Mouse (Mus musculus): ENCODE measurements around the gene Cct7.

The Cct7 gene

DNA sequence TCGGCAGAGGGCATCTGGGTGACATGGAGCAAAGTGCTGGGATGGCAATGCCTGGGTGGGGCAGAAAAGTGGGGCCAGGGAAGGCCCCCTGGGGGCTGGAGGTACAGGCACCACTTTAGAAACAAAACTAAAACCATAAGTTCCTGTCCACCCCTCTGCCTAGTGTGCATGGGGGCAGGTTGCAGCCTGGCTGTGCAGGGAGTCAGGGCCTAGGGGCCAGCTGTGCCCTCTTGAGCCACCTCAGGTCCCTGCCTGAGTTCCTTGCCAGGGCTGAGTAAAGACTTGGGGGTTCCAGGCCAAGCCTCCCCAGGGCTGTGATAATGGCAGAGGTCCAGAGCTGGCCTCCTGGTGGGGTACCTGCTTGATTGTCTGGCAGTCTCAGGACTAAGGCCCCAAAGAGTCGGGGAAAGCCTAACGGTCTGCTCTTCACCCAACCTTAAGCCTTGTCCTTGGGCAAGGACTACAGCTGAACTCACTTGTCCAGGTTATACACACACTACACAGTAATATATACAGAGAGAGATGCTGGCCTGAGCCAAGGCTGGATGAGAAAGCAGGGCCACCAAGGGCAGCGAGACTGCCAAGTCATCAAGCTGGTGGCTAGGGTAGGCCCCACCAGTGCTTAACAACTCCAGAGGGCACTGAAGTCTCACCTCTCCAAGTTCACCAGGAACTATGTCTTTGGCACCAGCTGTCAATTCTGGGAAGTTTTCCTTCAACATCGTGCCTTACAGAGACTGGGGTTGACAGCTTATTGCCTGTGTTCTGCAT is 18.5 kb downstream of the Cct7 start:
- peaks cover 29% of the 10 kb centered on the region for H3K4me1 ChIP-seq (replicated peaks; ENCODE audit: low read depth, low read length)
- 0 out of 2 replicates have a peak, but pooled peaks cover 3% of the 10 kb centered on the region for H3K27me3 ChIP-seq (ENCODE audit: insufficient read depth, low read length)
- no peak overlapping the region for H3K4me3 ChIP-seq (replicated peaks; ENCODE audit: low read length)
- TF ChIP-seq POU5F1 (IDR thresholded peaks at IDR 0.05; ENCODE audit: borderline replicate concordance, low read length), result no peak
- TF ChIP-seq NANOG (IDR thresholded peaks at IDR 0.05; ENCODE audit: borderline replicate concordance, low read length), result no peak
- TF ChIP-seq CTCF (conservative IDR thresholded peaks at IDR 0.05; ENCODE audit: low read length), result no peak
- H3K36me3 ChIP-seq (ENCODE audit: insufficient read depth, low read length), result peaks cover 53% of the 10 kb centered on the region
- H3K9me3 ChIP-seq (ENCODE audit: low read length), result no peaks in the 10 kb centered on the region

DNA sequence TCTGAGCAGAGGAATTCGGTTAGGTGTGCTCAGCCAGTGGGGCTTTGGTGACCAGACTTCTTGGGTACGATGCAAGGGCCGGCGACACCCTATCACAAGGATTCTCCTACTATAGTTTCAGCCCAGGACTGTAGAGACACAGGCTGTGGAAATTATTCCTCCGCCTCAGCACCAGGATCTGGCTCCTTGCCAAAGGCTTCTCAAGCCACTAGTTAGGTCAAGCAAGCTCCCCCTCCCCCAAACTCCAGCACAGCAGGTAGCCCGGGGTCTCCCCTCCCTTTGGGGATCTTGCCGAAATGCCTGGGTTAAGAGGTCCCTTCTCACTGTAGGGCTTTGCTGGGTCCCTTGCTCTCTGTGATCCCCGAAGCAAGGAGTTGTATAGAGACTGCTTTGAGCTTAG is 20.6 kb downstream of the Cct7 start:
- TF ChIP-seq CTCF (conservative IDR thresholded peaks at IDR 0.05; ENCODE audit: low read length) (no peak), NANOG (IDR thresholded peaks at IDR 0.05; ENCODE audit: borderline replicate concordance, low read length) (no peak), POU5F1 (IDR thresholded peaks at IDR 0.05; ENCODE audit: borderline replicate concordance, low read length) (no peak)

DNA sequence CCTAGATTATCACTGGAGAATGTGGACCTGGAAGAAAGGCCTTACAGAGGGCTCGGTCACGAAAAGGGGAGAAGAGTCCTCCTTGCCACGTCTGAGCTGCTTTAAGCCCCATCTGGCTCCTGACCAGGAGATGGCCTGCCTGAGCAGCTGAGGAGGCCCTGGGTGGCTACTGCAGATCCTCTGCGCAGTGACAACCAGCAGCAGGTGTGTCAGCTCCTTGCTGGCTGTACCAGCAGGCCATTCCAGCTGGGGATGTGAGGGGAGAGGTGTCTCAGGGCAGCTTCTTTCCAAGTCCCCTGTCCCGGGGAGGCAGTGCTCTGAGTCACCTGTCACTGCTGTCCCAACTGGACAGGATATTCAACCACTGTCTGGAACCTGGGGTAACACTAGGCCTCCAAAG is 21.2 kb downstream of the Cct7 start:
- Histone ChIP-seq H3K4me3 (replicated peaks; ENCODE audit: low read length) (no peak overlapping the region), H3K9me3 (ENCODE audit: low read length) (no peaks in the 10 kb centered on the region), H3K36me3 (ENCODE audit: insufficient read depth, low read length) (peaks cover 26% of the 10 kb centered on the region), H3K4me1 (replicated peaks; ENCODE audit: low read depth, low read length) (peaks cover 45% of the 10 kb centered on the region), H3K27me3 (ENCODE audit: insufficient read depth, low read length) (peaks cover 3% of the 10 kb centered on the region; the same call in 1 of the 2 replicates)
- no peak for TF ChIP-seq POU5F1 (IDR thresholded peaks at IDR 0.05; ENCODE audit: borderline replicate concordance, low read length)
- no peak for TF ChIP-seq CTCF (conservative IDR thresholded peaks at IDR 0.05; ENCODE audit: low read length)
- TF ChIP-seq NANOG (IDR thresholded peaks at IDR 0.05; ENCODE audit: borderline replicate concordance, low read length), result no peak

More for the DNA sequence above, 20.6 kb downstream of the Cct7 start:
- Histone ChIP-seq H3K4me3 (replicated peaks; ENCODE audit: low read length) (no peak overlapping the region), H3K27me3 (ENCODE audit: insufficient read depth, low read length) (0 out of 2 replicates have a peak, but pooled peaks cover 3% of the 10 kb centered on the region), H3K4me1 (replicated peaks; ENCODE audit: low read depth, low read length) (peaks cover 42% of the 10 kb centered on the region), H3K9me3 (ENCODE audit: low read length) (no peaks in the 10 kb centered on the region), H3K36me3 (ENCODE audit: insufficient read depth, low read length) (peaks cover 32% of the 10 kb centered on the region)

DNA sequence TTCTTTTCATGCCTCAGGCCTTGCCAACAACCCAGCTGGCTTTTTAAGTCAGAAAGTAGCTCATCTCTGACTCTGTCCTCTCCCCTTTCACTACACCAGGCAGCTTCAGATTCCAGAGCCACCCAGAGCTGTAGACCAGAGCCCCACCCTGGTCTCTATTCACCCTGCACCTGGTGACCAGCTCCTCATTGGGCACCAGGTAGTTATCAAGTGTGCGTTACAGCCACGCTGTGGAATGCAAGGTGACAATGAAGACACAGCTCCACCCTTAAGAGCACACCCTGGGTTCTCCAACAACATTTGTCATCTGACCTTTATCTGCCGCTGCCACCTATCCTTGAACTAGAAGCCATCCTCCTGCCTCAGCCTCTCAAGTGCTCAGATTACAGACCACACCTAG is 24.3 kb downstream of the Cct7 start:
- H3K36me3 ChIP-seq (ENCODE audit: insufficient read depth, low read length), result no peaks in the 10 kb centered on the region
- no peak overlapping the region for H3K4me3 ChIP-seq (replicated peaks; ENCODE audit: low read length)
- no peaks in the 10 kb centered on the region for H3K9me3 ChIP-seq (ENCODE audit: low read length)
- TF ChIP-seq NANOG (IDR thresholded peaks at IDR 0.05; ENCODE audit: borderline replicate concordance, low read length) (no peak), CTCF (conservative IDR thresholded peaks at IDR 0.05; ENCODE audit: low read length) (no peak), POU5F1 (IDR thresholded peaks at IDR 0.05; ENCODE audit: borderline replicate concordance, low read length) (no peak)
- peaks cover 32% of the 10 kb centered on the region for H3K27me3 ChIP-seq (ENCODE audit: insufficient read depth, low read length)
- peaks cover 55% of the 10 kb centered on the region for H3K4me1 ChIP-seq (replicated peaks; ENCODE audit: low read depth, low read length)

DNA sequence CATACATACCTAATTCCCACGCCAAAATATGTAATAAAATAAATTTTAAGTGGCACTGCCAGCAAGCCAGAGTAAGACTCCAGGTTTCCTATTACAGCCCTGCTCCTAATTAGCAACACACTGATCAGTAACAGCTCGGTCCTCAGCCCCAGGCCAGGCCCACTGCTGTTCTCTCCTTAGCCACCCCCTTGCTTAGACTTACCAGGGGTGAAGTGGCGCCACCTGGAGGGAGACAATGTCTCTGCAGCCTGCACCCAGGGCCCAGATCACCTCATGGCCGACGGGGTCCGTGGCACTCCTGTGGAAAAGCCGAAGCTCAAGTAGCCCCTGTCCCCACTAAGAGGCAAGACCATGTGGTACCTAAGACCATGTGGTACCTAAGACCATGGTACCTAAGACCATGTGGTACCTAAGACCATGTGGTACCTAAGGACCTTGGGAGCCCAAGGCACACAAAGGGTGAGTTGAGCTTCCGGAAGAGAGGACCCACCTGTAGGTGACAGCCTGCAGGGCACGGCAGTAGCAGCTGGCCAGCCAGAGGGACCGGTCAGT is 26.1 kb downstream of the Cct7 start:
- peak overlapping the region; percentile 50; the same call in 1 of the 2 replicates for H3K4me3 ChIP-seq (replicated peaks; ENCODE audit: low read length)
- peaks cover 55% of the 10 kb centered on the region for H3K4me1 ChIP-seq (replicated peaks; ENCODE audit: low read depth, low read length)
- H3K36me3 ChIP-seq (ENCODE audit: insufficient read depth, low read length), result no peaks in the 10 kb centered on the region
- no peak for TF ChIP-seq POU5F1 (IDR thresholded peaks at IDR 0.05; ENCODE audit: borderline replicate concordance, low read length)
- peak; percentile 93 for TF ChIP-seq CTCF (conservative IDR thresholded peaks at IDR 0.05; ENCODE audit: low read length)
- TF ChIP-seq NANOG (IDR thresholded peaks at IDR 0.05; ENCODE audit: borderline replicate concordance, low read length), result no peak
- no peaks in the 10 kb centered on the region for H3K9me3 ChIP-seq (ENCODE audit: low read length)
- peaks cover 48% of the 10 kb centered on the region for H3K27me3 ChIP-seq (ENCODE audit: insufficient read depth, low read length)

DNA sequence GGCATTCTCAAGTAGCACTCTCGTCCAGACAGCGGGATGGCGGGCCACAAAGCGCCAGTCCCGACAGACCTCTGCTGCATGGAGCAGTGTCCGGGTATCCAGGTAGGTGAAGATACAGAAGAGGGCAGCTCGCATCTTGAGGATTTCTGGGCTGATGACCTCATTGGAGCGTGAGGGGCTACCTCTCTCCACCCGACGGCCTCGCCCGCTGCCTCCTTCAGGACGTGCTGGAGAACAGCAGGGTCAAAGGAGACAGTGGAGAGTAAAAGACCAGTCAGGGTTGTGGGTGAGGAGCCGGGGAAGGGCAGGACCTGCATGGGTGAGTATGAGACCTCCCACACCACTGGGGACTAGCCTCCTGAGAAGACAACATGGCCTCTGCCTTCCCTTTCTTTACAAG is 27.1 kb downstream of the Cct7 start:
- Histone ChIP-seq H3K36me3 (ENCODE audit: insufficient read depth, low read length) (no peaks in the 10 kb centered on the region), H3K9me3 (ENCODE audit: low read length) (no peaks in the 10 kb centered on the region), H3K4me3 (replicated peaks; ENCODE audit: low read length) (peak overlapping the region; percentile 50), H3K4me1 (replicated peaks; ENCODE audit: low read depth, low read length) (peaks cover 49% of the 10 kb centered on the region), H3K27me3 (ENCODE audit: insufficient read depth, low read length) (peaks cover 56% of the 10 kb centered on the region)
- TF ChIP-seq POU5F1 (IDR thresholded peaks at IDR 0.05; ENCODE audit: borderline replicate concordance, low read length), result no peak
- no peak for TF ChIP-seq NANOG (IDR thresholded peaks at IDR 0.05; ENCODE audit: borderline replicate concordance, low read length)
- TF ChIP-seq CTCF (conservative IDR thresholded peaks at IDR 0.05; ENCODE audit: low read length), result no peak

DNA sequence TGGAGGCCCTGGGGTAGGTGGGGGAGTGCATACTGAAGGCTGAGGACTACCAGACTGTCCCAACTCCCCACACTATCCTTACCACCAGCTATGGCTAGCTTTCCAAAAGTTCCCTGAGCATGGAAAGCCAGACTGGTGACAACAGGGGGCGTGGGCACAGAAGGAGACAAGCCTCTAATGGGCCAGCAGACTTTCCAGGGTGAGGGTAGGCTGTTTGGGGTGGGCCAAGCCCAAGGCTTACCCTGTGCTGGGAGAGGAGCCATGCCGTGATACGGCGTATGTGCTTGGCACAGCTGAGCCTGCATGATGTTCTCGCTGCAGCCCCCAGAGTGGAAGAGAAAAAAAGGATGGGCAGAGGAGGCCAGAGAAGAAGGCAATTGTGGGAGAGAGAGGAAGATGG is 28.7 kb downstream of the Cct7 start:
- peaks cover 72% of the 10 kb centered on the region for H3K27me3 ChIP-seq (ENCODE audit: insufficient read depth, low read length)
- no peaks in the 10 kb centered on the region for H3K9me3 ChIP-seq (ENCODE audit: low read length)
- no peak for TF ChIP-seq NANOG (IDR thresholded peaks at IDR 0.05; ENCODE audit: borderline replicate concordance, low read length)
- no peak for TF ChIP-seq CTCF (conservative IDR thresholded peaks at IDR 0.05; ENCODE audit: low read length)
- no peak for TF ChIP-seq POU5F1 (IDR thresholded peaks at IDR 0.05; ENCODE audit: borderline replicate concordance, low read length)
- H3K4me1 ChIP-seq (replicated peaks; ENCODE audit: low read depth, low read length), result peaks cover 56% of the 10 kb centered on the region
- no peak overlapping the region for H3K4me3 ChIP-seq (replicated peaks; ENCODE audit: low read length)
- no peaks in the 10 kb centered on the region for H3K36me3 ChIP-seq (ENCODE audit: insufficient read depth, low read length)

DNA sequence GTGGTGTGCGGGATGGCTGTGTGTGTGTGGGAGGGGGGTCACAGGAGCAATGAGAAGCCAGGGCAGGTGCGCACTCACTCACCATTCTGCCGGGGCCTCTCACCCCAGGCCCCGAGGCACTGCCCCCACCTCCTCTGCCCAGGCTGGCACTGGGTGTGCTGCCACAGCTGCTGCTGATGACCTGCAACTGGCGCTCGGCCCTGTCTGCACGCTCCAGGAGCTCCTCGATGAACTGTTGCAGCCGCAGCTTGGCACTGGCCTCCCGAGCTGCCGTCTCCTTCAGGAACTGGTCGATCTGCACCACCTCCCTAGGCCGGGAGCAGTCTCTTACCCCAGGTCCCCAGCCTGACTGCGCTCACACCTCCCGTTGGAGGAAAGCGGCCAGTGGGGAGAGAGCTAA is 29.4 kb downstream of the Cct7 start:
- H3K27me3 ChIP-seq (ENCODE audit: insufficient read depth, low read length), result peaks cover 79% of the 10 kb centered on the region
- no peaks in the 10 kb centered on the region for H3K36me3 ChIP-seq (ENCODE audit: insufficient read depth, low read length)
- H3K9me3 ChIP-seq (ENCODE audit: low read length), result no peaks in the 10 kb centered on the region
- peaks cover 51% of the 10 kb centered on the region for H3K4me1 ChIP-seq (replicated peaks; ENCODE audit: low read depth, low read length)
- no peak overlapping the region for H3K4me3 ChIP-seq (replicated peaks; ENCODE audit: low read length)
- no peak for TF ChIP-seq POU5F1 (IDR thresholded peaks at IDR 0.05; ENCODE audit: borderline replicate concordance, low read length)
- no peak for TF ChIP-seq CTCF (conservative IDR thresholded peaks at IDR 0.05; ENCODE audit: low read length)
- no peak for TF ChIP-seq NANOG (IDR thresholded peaks at IDR 0.05; ENCODE audit: borderline replicate concordance, low read length)

Measured in E14TG2a.4 (cell line).